Mouse (Mus musculus): ENCODE measurements at regions not wholly inside any gene's neighbourhood (a gene's known extent, or its start where the extent isn't known, plus 50 kb on each side); places are given as distances from the start of the nearest gene placed in this dataset.
"Not testable (repeated sequence)": the region's sequence is repeated elsewhere in the genome, so short reads cannot be mapped to it uniquely, and the experiment has no call there.

GRCm38 (mm10) chr15:5625367-5625766 is 381.4 kb upstream of the Ptger4 start:
- no peak for DNase-seq

GRCm38 (mm10) chr15:5646673-5647072 is 402.7 kb upstream of the Ptger4 start:
- DNase-seq: no peak

- no peak for DNase-seq
Observed at GRCm38 (mm10) chr15:5658796-5659195, 414.8 kb upstream of the Ptger4 start.

GRCm38 (mm10) chr15:5660819-5661218 is 416.8 kb upstream of the Ptger4 start:
- DNase-seq: no peak

GRCm38 (mm10) chr15:5671781-5672180 is 427.8 kb upstream of the Ptger4 start:
- no peak for DNase-seq

GRCm38 (mm10) chr15:5676704-5677103 is 432.7 kb upstream of the Ptger4 start:
- peak; percentile 10 to 25 for DNase-seq

GRCm38 (mm10) chr15:5693810-5694209 is 449.8 kb upstream of the Ptger4 start:
- DNase-seq: no peak

- DNase-seq: no peak
Observed at GRCm38 (mm10) chr15:5695015-5695414, 451.0 kb upstream of the Ptger4 start.

GRCm38 (mm10) chr15:5708454-5708853 is 464.5 kb upstream of the Ptger4 start:
- DNase-seq: no peak

- DNase-seq: peak in 1 of 2 experiments; percentile 28
Observed at GRCm38 (mm10) chr15:5740658-5741057, 496.7 kb upstream of the Ptger4 start.

- DNase-seq: no peak
Observed at GRCm38 (mm10) chr15:5743893-5744292, 499.9 kb upstream of the Ptger4 start.

GRCm38 (mm10) chr15:5758690-5759089 is 514.7 kb upstream of the Ptger4 start:
- DNase-seq: no peak

- DNase-seq: no peak
Observed at GRCm38 (mm10) chr15:5762216-5762615, 518.2 kb upstream of the Ptger4 start.

- DNase-seq: no peak
Observed at GRCm38 (mm10) chr15:5777074-5777473, 522.5 kb upstream of the Dab2 start.

GRCm38 (mm10) chr15:5799917-5800316 is 499.7 kb upstream of the Dab2 start:
- DNase-seq: no peak

- DNase-seq: no peak
Observed at GRCm38 (mm10) chr15:5811154-5811732, 488.3 kb upstream of the Dab2 start.

GRCm38 (mm10) chr15:5811958-5812357 is 487.6 kb upstream of the Dab2 start:
- DNase-seq: no peak

GRCm38 (mm10) chr15:5817901-5818576 is 481.5 kb upstream of the Dab2 start:
- DNase-seq: no peak

- no peak for DNase-seq
Observed at GRCm38 (mm10) chr15:5839963-5840362, 459.6 kb upstream of the Dab2 start.

GRCm38 (mm10) chr15:5841369-5842149 is 458.0 kb upstream of the Dab2 start:
- DNase-seq: not testable (repeated sequence)

- DNase-seq: no peak
Observed at GRCm38 (mm10) chr15:5846571-5846970, 453.0 kb upstream of the Dab2 start.

GRCm38 (mm10) chr15:5847413-5848100 is 452.0 kb upstream of the Dab2 start:
- DNase-seq: no peak

- DNase-seq: no peak
Observed at GRCm38 (mm10) chr15:5852523-5852922, 447.1 kb upstream of the Dab2 start.
